Mouse (Mus musculus) gastrocnemius, postnatal 14 days (tissue): ENCODE data around the gene Hid1. TPM values are rescaled to one million over a fixed set of nuclear protein-coding genes. Genes with fewer than 3 reads are reported as not detected.

ENCODE experiments used
- DNase-seq: peaks from one replicate; pipeline ENCODE4 v3.0.0; 2021; ENCODE audit warnings: mixed read lengths
- intact Hi-C: fragments of 180-260 bp; cut with DNase I; formaldehyde crosslinking; loops from one replicate; pipeline ENCODE4 v1.15.1; 2025; ENCODE audit warnings: low total_unique reads
- total RNA-seq, 2 experiments: library from RNA; stranded (reverse); gene quantifications; 2 replicates each; pipeline ENCODE4 v1.2.3; 2021

Hid1 gene
- total RNA-seq, 2 experiments from 2014 or later = 2.9 to 4.3 TPM

- intact Hi-C loops = no loop called here
- no peak for DNase-seq
Observed at GRCm38 (mm10) chr11:115345515-115345914, 22.0 kb downstream of the Hid1 start.

GRCm38 (mm10) chr11:115344967-115345366, 22.6 kb downstream of the Hid1 start:
- DNase-seq = no peak
- intact Hi-C loops = no loop called here

DNA sequence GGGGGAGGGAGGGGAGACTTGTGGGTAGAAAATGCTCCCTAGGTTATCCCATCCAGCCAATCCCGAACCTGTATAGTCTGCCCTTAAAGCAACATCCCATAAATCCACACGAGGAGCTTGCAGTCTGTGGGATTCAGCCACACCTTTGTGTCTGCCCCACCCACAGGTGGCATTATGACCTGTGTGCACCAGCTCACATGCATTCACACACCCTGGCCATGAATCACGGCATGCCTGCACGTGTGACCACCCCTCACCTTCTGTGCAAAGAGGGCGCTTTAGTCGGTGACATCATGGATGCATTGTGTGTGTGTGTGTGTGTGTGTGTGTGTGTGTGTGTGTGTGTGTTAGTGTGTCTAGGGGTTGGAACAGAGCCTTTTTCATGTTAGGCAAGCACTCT, 25.7 kb downstream of the Hid1 start:
- intact Hi-C loops = no loop called here
- no peak for DNase-seq

GRCm38 (mm10) chr11:115341246-115341645, 26.3 kb downstream of the Hid1 start:
- DNase-seq = no peak
- intact Hi-C loops = no loop called here

- DNase-seq = no peak
- intact Hi-C loops = no loop called here
Observed at GRCm38 (mm10) chr11:115337826-115338225, 29.7 kb downstream of the Hid1 start.

GRCm38 (mm10) chr11:115337350-115337749, 30.2 kb downstream of the Hid1 start:
- intact Hi-C loops = no loop called here
- DNase-seq = no peak

GRCm38 (mm10) chr11:115336115-115336514, 31.4 kb downstream of the Hid1 start:
- intact Hi-C loops = no loop called here
- DNase-seq = no peak

DNA sequence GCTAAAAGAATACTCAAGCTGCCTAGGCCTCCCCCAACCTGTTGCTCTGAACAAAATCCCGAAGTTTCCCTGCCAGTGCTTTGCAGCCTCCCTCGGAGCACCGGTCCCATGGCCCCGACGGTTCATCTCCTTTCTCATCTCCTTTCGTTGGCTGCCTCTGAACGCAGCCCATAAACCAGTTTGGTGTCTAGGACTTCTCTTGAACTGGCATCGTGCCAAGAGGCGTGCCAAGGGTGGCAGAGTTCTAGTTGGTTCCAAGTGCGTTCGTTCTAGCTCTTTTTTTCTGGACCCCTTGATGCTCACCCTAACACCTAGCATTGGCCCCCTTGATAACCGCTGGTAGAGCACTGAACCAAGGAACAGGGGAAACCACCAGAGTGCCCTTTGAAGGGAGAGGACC, 32.3 kb downstream of the Hid1 start:
- intact Hi-C loops = no loop called here
- no peak for DNase-seq

- intact Hi-C loops = no loop called here
- DNase-seq = no peak
Observed at GRCm38 (mm10) chr11:115334531-115334930, 33.0 kb downstream of the Hid1 start, which contains the start of gene Otop3. Otop3 (plus strand) TSS chr11:115334731.

- no peak for DNase-seq
- intact Hi-C loops = no loop called here
Observed at GRCm38 (mm10) chr11:115329339-115329738, 38.2 kb downstream of the Hid1 start.

- DNase-seq = no peak
- intact Hi-C loops = no loop called here
Observed at GRCm38 (mm10) chr11:115326730-115327129, 40.8 kb downstream of the Hid1 start.

GRCm38 (mm10) chr11:115323354-115323753, 44.2 kb downstream of the Hid1 start:
- intact Hi-C loops = loop anchor here (2.0 kb wide), 1 partner anchor 31 kb away; no protein-coding TSS in a partner anchor
- DNase-seq = no peak

DNA sequence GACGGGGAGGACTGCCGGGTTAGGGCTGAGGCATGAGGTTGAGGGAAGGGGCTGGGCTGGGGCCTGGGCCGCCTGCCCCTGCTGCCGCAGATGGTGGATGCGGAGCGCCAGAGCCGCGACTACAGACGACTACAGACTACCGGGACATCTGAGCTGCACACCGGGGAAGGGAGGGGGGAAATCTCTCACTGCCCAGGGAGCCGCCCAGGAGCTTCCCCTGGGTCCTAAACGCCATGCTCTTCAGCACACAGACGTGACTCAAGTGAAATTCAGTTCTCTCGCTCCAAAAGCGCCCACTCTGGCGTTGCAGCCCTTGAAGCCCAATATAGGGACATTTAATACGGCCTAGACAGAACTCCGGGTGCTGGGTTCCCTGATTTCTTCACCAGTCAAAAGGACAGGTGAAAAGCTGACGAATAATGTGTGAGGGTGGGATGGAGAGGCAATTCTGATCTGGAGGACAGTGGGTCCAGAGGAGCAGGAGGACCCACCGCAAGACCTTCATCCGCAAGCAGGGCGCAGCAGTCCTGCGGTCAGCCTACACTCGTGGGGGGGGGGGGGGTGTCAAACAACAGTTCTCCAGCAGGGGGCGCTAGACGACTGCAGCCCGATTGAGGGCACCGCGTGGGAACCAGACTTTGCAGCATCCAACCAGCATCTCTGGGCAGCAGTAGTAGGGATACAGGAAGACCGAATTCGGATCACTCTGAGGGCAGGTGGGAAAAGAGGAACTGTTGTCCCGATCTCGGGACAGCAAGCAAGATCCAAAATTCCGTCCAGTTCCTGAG, 45.5 kb downstream of the Hid1 start, which contains the start of gene Ush1g:
Gene Ush1g, minus strand, starts transcription at position 136 of the 788 bp plus-strand sequence.
- intact Hi-C loops = loop anchor here (2.0 kb wide), 1 partner anchor 33 kb away; no protein-coding TSS in a partner anchor
- peak; percentile 67 for DNase-seq

GRCm38 (mm10) chr11:115319704-115320383, 47.7 kb downstream of the Hid1 start:
- peak; percentile 63 for DNase-seq
- intact Hi-C loops = no loop called here

DNA sequence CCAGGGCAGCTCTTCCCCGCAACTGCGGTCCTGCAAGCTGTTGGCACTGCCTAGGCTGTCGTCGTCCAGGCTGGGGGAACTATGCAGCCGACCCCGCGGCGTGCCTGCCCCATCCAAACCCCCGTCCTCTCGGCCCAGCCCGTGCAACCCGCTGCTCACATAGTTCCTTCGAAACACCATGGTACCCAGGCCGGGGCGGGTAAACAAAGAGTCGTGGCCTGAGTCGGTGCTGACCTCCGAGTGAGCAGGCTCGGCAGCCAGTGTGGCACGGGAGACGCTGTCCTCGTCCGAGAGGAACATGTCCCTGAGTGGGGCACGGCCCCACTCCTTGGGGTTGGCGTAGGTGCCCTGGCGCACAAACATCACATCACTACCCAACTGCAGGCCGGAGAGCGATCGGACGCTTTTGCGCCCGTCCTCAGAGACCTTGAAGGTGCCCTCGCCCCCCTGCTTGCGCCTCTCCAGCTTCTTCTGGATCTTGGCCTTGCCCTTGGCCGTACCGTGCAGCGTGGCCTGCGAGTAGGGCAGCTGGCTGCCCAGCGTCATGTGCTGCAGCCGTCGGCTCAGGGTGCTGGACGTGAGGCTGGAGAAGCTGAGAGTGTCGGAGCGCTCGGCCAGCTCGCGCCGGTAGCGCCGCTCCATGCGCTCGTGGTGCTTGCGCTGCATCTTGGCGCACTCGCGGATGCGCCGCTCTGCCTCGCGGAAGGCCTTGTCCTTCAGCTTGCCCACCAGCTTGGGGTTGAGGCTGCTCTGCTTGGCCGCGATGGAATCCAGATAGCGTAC, 49.1 kb downstream of the Hid1 start:
- DNase-seq = no peak
- intact Hi-C loops = no loop called here

- DNase-seq = no peak
- intact Hi-C loops = no loop called here
Observed at GRCm38 (mm10) chr11:115317204-115317603, 50.4 kb downstream of the Hid1 start.

DNA sequence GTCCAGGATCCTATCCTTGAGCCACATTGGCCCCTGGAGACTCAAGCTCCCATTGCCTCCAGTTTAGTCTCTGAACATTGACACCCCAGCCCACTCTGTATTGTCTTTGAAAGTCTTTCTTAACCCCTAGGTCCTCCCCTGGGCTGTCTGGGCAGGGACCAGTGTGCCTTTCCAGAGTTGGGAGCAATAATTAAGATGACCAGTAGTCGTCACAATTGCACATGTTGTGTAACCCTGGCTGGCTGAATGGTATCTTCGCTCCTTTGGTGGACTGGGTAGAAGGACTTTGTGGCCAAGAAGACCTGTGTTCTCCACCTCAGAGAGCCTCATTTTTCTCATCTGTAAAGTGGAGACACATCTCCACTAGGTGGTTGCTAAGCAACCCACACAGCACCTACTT, 53.3 kb downstream of the Hid1 start:
- DNase-seq = no peak
- intact Hi-C loops = no loop called here

- no peak for DNase-seq
- intact Hi-C loops = no loop called here
Observed at GRCm38 (mm10) chr11:115308781-115309180, 58.8 kb downstream of the Hid1 start.

- intact Hi-C loops = no loop called here
- DNase-seq = no peak
Observed at GRCm38 (mm10) chr11:115306863-115307262, 60.7 kb downstream of the Hid1 start, which contains the start of gene Otop2. Otop2 (plus strand) TSS chr11:115307163.

GRCm38 (mm10) chr11:115303167-115303566, 64.4 kb downstream of the Hid1 start:
- intact Hi-C loops = no loop called here
- DNase-seq = no peak
